Mouse (Mus musculus): ENCODE results near the gene Lrrc40. TPM values are rescaled to one million over a fixed set of nuclear protein-coding genes. Genes with fewer than 3 reads are reported as not detected.
"Not testable (repeated sequence)": the region's sequence is repeated elsewhere in the genome, so short reads cannot be mapped to it uniquely, and the experiment has no call there.

The Lrrc40 gene
- polyA plus RNA-seq, 1 experiment from 2014 or later: 65.8 TPM

GRCm38 (mm10) chr3:158075004-158075403 lies 38.5 kb downstream of the Lrrc40 start:
- Histone ChIP-seq H3K4me3 (ENCODE audit: low read depth, low read length) (no peak overlapping the region), H3K4me2 (ENCODE audit: low read length) (no peak overlapping the region), H3K27me3 (replicated peaks; ENCODE audit: control insufficient read depth, insufficient read depth, low read length) (no peaks in the 10 kb centered on the region), H3K9me3 (replicated peaks; ENCODE audit: control insufficient read depth, low read length) (no peaks in the 10 kb centered on the region), H3K4me1 (ENCODE audit: control insufficient read depth, insufficient read depth, low read length) (no peaks in the 10 kb centered on the region), H3K36me3 (ENCODE audit: control insufficient read depth, insufficient read depth, low read length) (no peaks in the 10 kb centered on the region), H3K27ac (ENCODE audit: low read depth, low read length) (no peak overlapping the region), H3K9ac (ENCODE audit: low read length) (no peak overlapping the region)
- no peak for DNase-seq (ENCODE audit: low spot score)
- 95% methylated on average over 2 of the region's 2 CpGs for WGBS
- ATAC-seq: no peak

- DNase-seq (ENCODE audit: low spot score): peak; percentile 72
- H3K4me3 ChIP-seq (ENCODE audit: low read depth, low read length): no peak overlapping the region
- no peak overlapping the region for H3K27ac ChIP-seq (ENCODE audit: low read depth, low read length)
- WGBS: 45% methylated on average over 4 of the region's 4 CpGs
- no peaks in the 10 kb centered on the region for H3K9me3 ChIP-seq (replicated peaks; ENCODE audit: control insufficient read depth, low read length)
- H3K27me3 ChIP-seq (replicated peaks; ENCODE audit: control insufficient read depth, insufficient read depth, low read length): no peaks in the 10 kb centered on the region
- no peak overlapping the region for H3K4me2 ChIP-seq (ENCODE audit: low read length)
- H3K36me3 ChIP-seq (ENCODE audit: control insufficient read depth, insufficient read depth, low read length): no peaks in the 10 kb centered on the region
- 0 out of 2 replicates have a peak, but pooled peaks have one; percentile 23 for ATAC-seq
- H3K4me1 ChIP-seq (ENCODE audit: control insufficient read depth, insufficient read depth, low read length): no peaks in the 10 kb centered on the region
- H3K9ac ChIP-seq (ENCODE audit: low read length): no peak overlapping the region
These were observed 40.4 kb downstream of the Lrrc40 start for GRCm38 (mm10) chr3:158076685-158077379.

GRCm38 (mm10) chr3:158077380-158077772 lies 40.9 kb downstream of the Lrrc40 start:
- Histone ChIP-seq H3K4me3 (ENCODE audit: low read depth, low read length) (no peak overlapping the region), H3K9ac (ENCODE audit: low read length) (no peak overlapping the region), H3K4me1 (ENCODE audit: control insufficient read depth, insufficient read depth, low read length) (no peaks in the 10 kb centered on the region), H3K4me2 (ENCODE audit: low read length) (no peak overlapping the region), H3K27ac (ENCODE audit: low read depth, low read length) (no peak overlapping the region), H3K36me3 (ENCODE audit: control insufficient read depth, insufficient read depth, low read length) (no peaks in the 10 kb centered on the region), H3K27me3 (replicated peaks; ENCODE audit: control insufficient read depth, insufficient read depth, low read length) (no peaks in the 10 kb centered on the region), H3K9me3 (replicated peaks; ENCODE audit: control insufficient read depth, low read length) (no peaks in the 10 kb centered on the region)
- DNase-seq (ENCODE audit: low spot score) (no peak), ATAC-seq (no peak)
- 44% methylated on average over 1 of the region's 1 CpGs for WGBS

GRCm38 (mm10) chr3:158077828-158078227 lies 41.4 kb downstream of the Lrrc40 start:
- WGBS: 76% methylated on average over 5 of the region's 5 CpGs
- no peak overlapping the region for H3K27ac ChIP-seq (ENCODE audit: low read depth, low read length)
- H3K27me3 ChIP-seq (replicated peaks; ENCODE audit: control insufficient read depth, insufficient read depth, low read length): no peaks in the 10 kb centered on the region
- no peak overlapping the region for H3K4me2 ChIP-seq (ENCODE audit: low read length)
- H3K4me3 ChIP-seq (ENCODE audit: low read depth, low read length): no peak overlapping the region
- no peaks in the 10 kb centered on the region for H3K4me1 ChIP-seq (ENCODE audit: control insufficient read depth, insufficient read depth, low read length)
- DNase-seq (ENCODE audit: low spot score) (no peak), ATAC-seq (no peak)
- H3K36me3 ChIP-seq (ENCODE audit: control insufficient read depth, insufficient read depth, low read length): no peaks in the 10 kb centered on the region
- no peak overlapping the region for H3K9ac ChIP-seq (ENCODE audit: low read length)
- H3K9me3 ChIP-seq (replicated peaks; ENCODE audit: control insufficient read depth, low read length): no peaks in the 10 kb centered on the region

GRCm38 (mm10) chr3:158091601-158092000 lies 55.1 kb downstream of the Lrrc40 start:
- WGBS: 88% methylated on average over 3 of the region's 3 CpGs
- no peak for ATAC-seq
- H3K27ac ChIP-seq (ENCODE audit: low read depth, low read length): no peak overlapping the region

GRCm38 (mm10) chr3:158093919-158094318 lies 57.5 kb downstream of the Lrrc40 start:
- Histone ChIP-seq H3K4me1 (ENCODE audit: control insufficient read depth, insufficient read depth, low read length) (no peaks in the 10 kb centered on the region), H3K27me3 (replicated peaks; ENCODE audit: control insufficient read depth, insufficient read depth, low read length) (no peaks in the 10 kb centered on the region), H3K4me3 (ENCODE audit: low read depth, low read length) (no peak overlapping the region), H3K9me3 (replicated peaks; ENCODE audit: control insufficient read depth, low read length) (no peaks in the 10 kb centered on the region), H3K36me3 (ENCODE audit: control insufficient read depth, insufficient read depth, low read length) (no peaks in the 10 kb centered on the region), H3K4me2 (ENCODE audit: low read length) (no peak overlapping the region), H3K27ac (ENCODE audit: low read depth, low read length) (no peak overlapping the region), H3K9ac (ENCODE audit: low read length) (no peak overlapping the region)
- ATAC-seq (no peak), DNase-seq (ENCODE audit: low spot score) (no peak)
- WGBS: 90% methylated on average over 4 of the region's 4 CpGs

More at GRCm38 (mm10) chr3:158091601-158092000, 55.1 kb downstream of the Lrrc40 start:
- Histone ChIP-seq H3K9me3 (replicated peaks; ENCODE audit: control insufficient read depth, low read length) (no peaks in the 10 kb centered on the region), H3K4me2 (ENCODE audit: low read length) (no peak overlapping the region), H3K4me1 (ENCODE audit: control insufficient read depth, insufficient read depth, low read length) (no peaks in the 10 kb centered on the region), H3K36me3 (ENCODE audit: control insufficient read depth, insufficient read depth, low read length) (no peaks in the 10 kb centered on the region), H3K4me3 (ENCODE audit: low read depth, low read length) (no peak overlapping the region), H3K27me3 (replicated peaks; ENCODE audit: control insufficient read depth, insufficient read depth, low read length) (no peaks in the 10 kb centered on the region), H3K9ac (ENCODE audit: low read length) (no peak overlapping the region)
- no peak for DNase-seq (ENCODE audit: low spot score)

- not testable (repeated sequence) for H3K9ac ChIP-seq (ENCODE audit: low read length); H3K4me3 ChIP-seq (ENCODE audit: low read depth, low read length); H3K9me3 ChIP-seq (replicated peaks; ENCODE audit: control insufficient read depth, low read length); H3K4me2 ChIP-seq (ENCODE audit: low read length); H3K4me1 ChIP-seq (ENCODE audit: control insufficient read depth, insufficient read depth, low read length); H3K27ac ChIP-seq (ENCODE audit: low read depth, low read length); H3K36me3 ChIP-seq (ENCODE audit: control insufficient read depth, insufficient read depth, low read length); ATAC-seq; H3K27me3 ChIP-seq (replicated peaks; ENCODE audit: control insufficient read depth, insufficient read depth, low read length); DNase-seq (ENCODE audit: low spot score)
- WGBS: 88% methylated on average over 6 of the region's 10 CpGs
These were observed 65.6 kb downstream of the Lrrc40 start for GRCm38 (mm10) chr3:158102043-158102442.

GRCm38 (mm10) chr3:158102530-158102929 lies 66.1 kb downstream of the Lrrc40 start:
- not testable (repeated sequence) for H3K27me3 ChIP-seq (replicated peaks; ENCODE audit: control insufficient read depth, insufficient read depth, low read length); H3K4me1 ChIP-seq (ENCODE audit: control insufficient read depth, insufficient read depth, low read length); H3K27ac ChIP-seq (ENCODE audit: low read depth, low read length); DNase-seq (ENCODE audit: low spot score); H3K9me3 ChIP-seq (replicated peaks; ENCODE audit: control insufficient read depth, low read length); H3K4me3 ChIP-seq (ENCODE audit: low read depth, low read length); H3K4me2 ChIP-seq (ENCODE audit: low read length); H3K36me3 ChIP-seq (ENCODE audit: control insufficient read depth, insufficient read depth, low read length); ATAC-seq; H3K9ac ChIP-seq (ENCODE audit: low read length)
- WGBS: 73% methylated on average over 1 of the region's 1 CpGs

- no peaks in the 10 kb centered on the region for H3K36me3 ChIP-seq (ENCODE audit: control insufficient read depth, insufficient read depth, low read length)
- no peak for ATAC-seq
- no peak overlapping the region for H3K9ac ChIP-seq (ENCODE audit: low read length)
- H3K4me3 ChIP-seq (ENCODE audit: low read depth, low read length): no peak overlapping the region
- no peaks in the 10 kb centered on the region for H3K9me3 ChIP-seq (replicated peaks; ENCODE audit: control insufficient read depth, low read length)
- no peak overlapping the region for H3K27ac ChIP-seq (ENCODE audit: low read depth, low read length)
- H3K27me3 ChIP-seq (replicated peaks; ENCODE audit: control insufficient read depth, insufficient read depth, low read length): no peaks in the 10 kb centered on the region
- H3K4me1 ChIP-seq (ENCODE audit: control insufficient read depth, insufficient read depth, low read length): no peaks in the 10 kb centered on the region
- no peak for DNase-seq (ENCODE audit: low spot score)
- H3K4me2 ChIP-seq (ENCODE audit: low read length): no peak overlapping the region
- 86% methylated on average over 2 of the region's 2 CpGs for WGBS
These were observed 67.0 kb downstream of the Lrrc40 start for GRCm38 (mm10) chr3:158103467-158103866.

Data from forebrain, embryonic 14.5 days (tissue).